ENCODE assay signal across 8 mouse cellular contexts in genomic region chr16:25041855-25042529, GRCm38 (mm10).
A peak's percentile ranks its signal among the peaks of the same experiment; 100 is the strongest.
DNase-seq lines count a peak whose midpoint lies in the region; ATAC-seq and TF ChIP-seq lines count a peak whose summit lies in the region.

No protein-coding gene starts in this region.

- peak overlapping the region; percentile 24 for H3K4me2 ChIP-seq in kidney, embryonic 15.5 days
- H3K4me2 ChIP-seq in limb, embryonic 15.5 days, result peak overlapping the region; percentile 20; the same call in 1 of the 2 replicates
- no peak overlapping the region for H3K4me2 ChIP-seq in forebrain, embryonic 16.5 days (ENCODE audit: low read length)
- no peak overlapping the region for H3K4me2 ChIP-seq in forebrain, embryonic 11.5 days (ENCODE audit: low read depth, low read length, severe bottlenecking)

- WGBS in kidney, embryonic 15.5 days, result 22% methylated on average over 5 of the region's 5 CpGs
- WGBS in limb, embryonic 15.5 days, result 14% methylated on average over 5 of the region's 5 CpGs
- 68% methylated on average over 5 of the region's 5 CpGs for WGBS in forebrain, embryonic 16.5 days
- 76% methylated on average over 5 of the region's 5 CpGs for WGBS in forebrain, embryonic 11.5 days

- H3K36me3 ChIP-seq in kidney, embryonic 15.5 days, result no peaks in the 10 kb centered on the region
- H3K36me3 ChIP-seq in ES-E14 (ENCODE audit: control insufficient read depth, insufficient read depth, low read length, poor library complexity, severe bottlenecking), result no peaks in the 10 kb centered on the region
- no peaks in the 10 kb centered on the region for H3K36me3 ChIP-seq in limb, embryonic 15.5 days
- H3K36me3 ChIP-seq in forebrain, embryonic 16.5 days (ENCODE audit: control insufficient read depth, insufficient read depth), result no peaks in the 10 kb centered on the region
- H3K36me3 ChIP-seq in forebrain, embryonic 11.5 days (ENCODE audit: control insufficient read depth, insufficient read depth, low read length), result no peaks in the 10 kb centered on the region

- H3K27ac ChIP-seq in kidney, embryonic 15.5 days, result peak overlapping the region; percentile 85
- no peak overlapping the region for H3K27ac ChIP-seq in ES-E14 (ENCODE audit: insufficient read depth, low read depth, low read length, poor library complexity, severe bottlenecking)
- H3K27ac ChIP-seq in limb, embryonic 15.5 days, result peak overlapping the region; percentile 87
- H3K27ac ChIP-seq in forebrain, embryonic 16.5 days (ENCODE audit: low read length), result no peak overlapping the region
- H3K27ac ChIP-seq in forebrain, embryonic 11.5 days (ENCODE audit: low read depth, low read length), result no peak overlapping the region

- no peaks in the 10 kb centered on the region for H3K9me3 ChIP-seq in kidney, embryonic 15.5 days (replicated peaks)
- H3K9me3 ChIP-seq in ES-E14 (ENCODE audit: control insufficient read depth, insufficient read depth, low read depth, low read length), result no peaks in the 10 kb centered on the region
- no peaks in the 10 kb centered on the region for H3K9me3 ChIP-seq in limb, embryonic 15.5 days
- H3K9me3 ChIP-seq in forebrain, embryonic 16.5 days (ENCODE audit: control insufficient read depth, low read length), result no peaks in the 10 kb centered on the region
- no peaks in the 10 kb centered on the region for H3K9me3 ChIP-seq in forebrain, embryonic 11.5 days (ENCODE audit: control insufficient read depth, low read length)

- DNase-seq in kidney, postnatal 36 days, result no peak
- DNase-seq in ES-E14 (ENCODE audit: low read depth, low spot score), result no peak
- DNase-seq in forebrain, embryonic 11.5 days (ENCODE audit: low spot score), result no peak

- H3K27me3 ChIP-seq in kidney, embryonic 15.5 days, result no peaks in the 10 kb centered on the region
- H3K27me3 ChIP-seq in limb, embryonic 15.5 days, result no peaks in the 10 kb centered on the region
- no peaks in the 10 kb centered on the region for H3K27me3 ChIP-seq in forebrain, embryonic 16.5 days (replicated peaks; ENCODE audit: control insufficient read depth, insufficient read depth, low read length)
- no peaks in the 10 kb centered on the region for H3K27me3 ChIP-seq in forebrain, embryonic 11.5 days (ENCODE audit: control insufficient read depth, insufficient read depth, low read length)

- in situ Hi-C loops in ES-E14 (cut with MboI; ENCODE audit: low sequenced_read_pairs in 2 of 2, unreplicated experiment in 2 of 2), result no loop called here

- no peak overlapping the region for H3K4me3 ChIP-seq in kidney, embryonic 15.5 days (replicated peaks)
- H3K4me3 ChIP-seq in ES-E14 (ENCODE audit: insufficient read depth in 1 of 2, low read depth in 1 of 2, low read length in 2 of 2, poor library complexity in 1 of 2, severe bottlenecking in 1 of 2), result no peak overlapping the region
- H3K4me3 ChIP-seq in limb, embryonic 15.5 days, result 0 out of 2 replicates have a peak overlapping the region, but pooled peaks have one; percentile 1
- no peak overlapping the region for H3K4me3 ChIP-seq in forebrain, embryonic 16.5 days (replicated peaks; ENCODE audit: low read length)
- H3K4me3 ChIP-seq in forebrain, embryonic 11.5 days (ENCODE audit: low read depth, low read length), result no peak overlapping the region

- ATAC-seq in kidney, embryonic 15.5 days (replicated peaks; ENCODE audit: low FRiP score), result peak; percentile 89
- ATAC-seq in common myeloid progenitor, adult 5-6 weeks (replicated peaks; ENCODE audit: low read depth, poor library complexity, severe bottlenecking), result peak; percentile 64
- ATAC-seq in limb, embryonic 15.5 days (ENCODE audit: insufficient number of reproducible peaks, low FRiP score, low TSS enrichment, low read depth), result peak; percentile 82
- no peak for ATAC-seq in erythroblast, adult 5-6 weeks (replicated peaks; ENCODE audit: low FRiP score, poor library complexity, severe bottlenecking)
- no peak for ATAC-seq in forebrain, embryonic 16.5 days
- no peak for ATAC-seq in forebrain, embryonic 11.5 days (replicated peaks; ENCODE audit: low FRiP score)

- H3K4me1 ChIP-seq in kidney, embryonic 15.5 days, result peaks cover 36% of the 10 kb centered on the region
- peaks cover 15 to 28% of the 10 kb centered on the region in 2 experiments; a peak in 3 of 4 replicates for H3K4me1 ChIP-seq in ES-E14 (ENCODE audit: control insufficient read depth in 2 of 2, insufficient read depth in 2 of 2, low read length in 2 of 2, poor library complexity in 1 of 2)
- peaks cover 51% of the 10 kb centered on the region for H3K4me1 ChIP-seq in limb, embryonic 15.5 days
- H3K4me1 ChIP-seq in forebrain, embryonic 16.5 days (replicated peaks; ENCODE audit: control insufficient read depth, insufficient read depth, low read length), result peaks cover 10% of the 10 kb centered on the region; the same call in 1 of the 2 replicates
- H3K4me1 ChIP-seq in forebrain, embryonic 11.5 days (replicated peaks; ENCODE audit: control insufficient read depth, insufficient read depth, low read length), result no peaks in the 10 kb centered on the region

- H3K9ac ChIP-seq in kidney, embryonic 15.5 days, result no peak overlapping the region
- H3K9ac ChIP-seq in ES-E14 (ENCODE audit: insufficient read depth, low read depth, low read length, poor library complexity, severe bottlenecking), result peak overlapping the region; percentile 23; the same call in 1 of the 2 replicates
- no peak overlapping the region for H3K9ac ChIP-seq in limb, embryonic 15.5 days
- H3K9ac ChIP-seq in forebrain, embryonic 16.5 days (replicated peaks; ENCODE audit: low read depth, low read length), result no peak overlapping the region
- no peak overlapping the region for H3K9ac ChIP-seq in forebrain, embryonic 11.5 days (ENCODE audit: low read length)

TF ChIP-seq in ES-E14, 5 proteins besides CTCF, POLR2A, EP300 and RAD21:
- TF ChIP-seq HCFC1 (IDR thresholded peaks at IDR 0.05; ENCODE audit: borderline replicate concordance, insufficient read depth, low read length), result no peak
- TF ChIP-seq MAFK (IDR thresholded peaks at IDR 0.05; ENCODE audit: insufficient read depth, low read depth, low read length), result no peak
- TF ChIP-seq ZC3H11A (IDR thresholded peaks at IDR 0.05; ENCODE audit: borderline replicate concordance, low read depth, low read length), result no peak
- TF ChIP-seq ZNF384 (IDR thresholded peaks at IDR 0.05; ENCODE audit: low read depth, low read length), result no peak
- TF ChIP-seq CHD2 (IDR thresholded peaks at IDR 0.05; ENCODE audit: low read depth, low read length), result no peak
TF ChIP-seq in ES-E14: peak in this region for 0.

Comparison
In these comparisons a context has a peak if more than half of its experiments do, and no peak if none do; other contexts are left out.
1. ATAC-seq: peak in kidney, embryonic 15.5 days (single experiment), common myeloid progenitor, adult 5-6 weeks (single experiment) and limb, embryonic 15.5 days (single experiment); none in erythroblast, adult 5-6 weeks (single experiment), forebrain, embryonic 16.5 days (single experiment) and forebrain, embryonic 11.5 days (single experiment).
2. H3K27ac ChIP-seq: peak in kidney, embryonic 15.5 days (single experiment) and limb, embryonic 15.5 days (single experiment); none in ES-E14 (single experiment), forebrain, embryonic 16.5 days (single experiment) and forebrain, embryonic 11.5 days (single experiment).
3. H3K4me2 ChIP-seq: peak in kidney, embryonic 15.5 days (single experiment) and limb, embryonic 15.5 days (single experiment); none in forebrain, embryonic 16.5 days (single experiment) and forebrain, embryonic 11.5 days (single experiment).